Mouse (Mus musculus) spleen, adult 18-20 months (tissue): ENCODE results near the gene Panx1.

ENCODE experiments used
- DNase-seq, 2 experiments: peaks; one replicate each; pipeline ENCODE4 v3.0.0; 2022; ENCODE audit warnings: mixed read lengths in 2 of 2

The Panx1 gene

GRCm38 (mm10) chr9:14970211-14970610 lies 75.1 kb downstream of the Panx1 start:
- no peak for DNase-seq

GRCm38 (mm10) chr9:14967598-14967997 lies 77.7 kb downstream of the Panx1 start:
- no peak for DNase-seq

- DNase-seq, result no peak
These were observed 78.5 kb downstream of the Panx1 start for GRCm38 (mm10) chr9:14966787-14967186.

GRCm38 (mm10) chr9:14965368-14965767 lies 79.9 kb downstream of the Panx1 start:
- no peak for DNase-seq

GRCm38 (mm10) chr9:14962769-14963168 lies 82.5 kb downstream of the Panx1 start:
- no peak for DNase-seq

GRCm38 (mm10) chr9:14954659-14955058 lies 90.6 kb downstream of the Panx1 start:
- no peak for DNase-seq
